Mouse (Mus musculus) MEL (cell line): ENCODE measurements around the gene Ascl2.

Source experiments
- CTCF ChIP-seq, 3 experiments: IDR thresholded peaks in 2 of 3; conservative IDR thresholded peaks in 1 of 3; 2 replicates each; pipeline ENCODE4 v1.5.1; 2011 to 2012; ENCODE audit warnings: low read length in 3 of 3, low read depth in 2 of 3, mild to moderate bottlenecking in 2 of 3, improper control_type of control experiment in 1 of 3, inconsistent platforms in 1 of 3, mixed read lengths in 1 of 3, moderate library complexity in 1 of 3; ENCODE audit not compliant: control insufficient read depth in 1 of 3, insufficient read depth in 1 of 3, poor library complexity in 1 of 3, severe bottlenecking in 1 of 3
- E2F4 ChIP-seq: IDR thresholded peaks from 2 replicates; pipeline ENCODE4 v1.6.1; 2011; ENCODE audit warnings: low read depth, low read length, improper control_type of control experiment, borderline replicate concordance
- ELF1 ChIP-seq: IDR thresholded peaks from 2 replicates; pipeline ENCODE4 v1.6.1; 2014; ENCODE audit warnings: low read depth, mild to moderate bottlenecking, inconsistent platforms, low read length, improper control_type of control experiment, moderate library complexity
- GABPA ChIP-seq: IDR thresholded peaks from 2 replicates; pipeline ENCODE4 v1.6.1; 2012; ENCODE audit warnings: low read depth, mild to moderate bottlenecking, inconsistent platforms, low read length, improper control_type of control experiment, moderate library complexity
- POLR2A ChIP-seq, 2 experiments: IDR thresholded peaks; 2 replicates each; pipeline ENCODE4 v1.6.1; 2011 to 2012; ENCODE audit warnings: low read length in 2 of 2, mild to moderate bottlenecking in 2 of 2, control low read depth in 1 of 2, improper control_type of control experiment in 1 of 2, low read depth in 1 of 2, moderate library complexity in 1 of 2; ENCODE audit not compliant: control insufficient read depth in 1 of 2, insufficient read depth in 1 of 2, poor library complexity in 1 of 2
- RAD21 ChIP-seq: IDR thresholded peaks from 2 replicates; pipeline ENCODE4 v1.6.1; 2011; ENCODE audit warnings: mild to moderate bottlenecking, low read depth, low read length, improper control_type of control experiment
- SMC3 ChIP-seq: IDR thresholded peaks from 2 replicates; pipeline ENCODE4 v1.6.1; 2011; ENCODE audit warnings: low read depth, low read length, improper control_type of control experiment
- USF1 ChIP-seq: IDR thresholded peaks from 2 replicates; pipeline ENCODE4 v1.6.1; 2014; ENCODE audit warnings: low read depth, mild to moderate bottlenecking, inconsistent platforms, low read length, improper control_type of control experiment, moderate library complexity

- TF ChIP-seq POLR2A (IDR thresholded peaks at IDR 0.05; ENCODE audit: control insufficient read depth in 1 of 2, insufficient read depth in 1 of 2, low read depth in 1 of 2, low read length in 2 of 2, poor library complexity in 1 of 2) (peak in 1 of 2 experiments; percentile 32; a peak in 1 of 4 replicates), RAD21 (no peak), USF1 (no peak), GABPA (no peak), E2F4 (no peak), ELF1 (no peak), CTCF (IDR thresholded peaks at IDR 0.05 in 2 of 3, conservative IDR thresholded peaks at IDR 0.05 in 1 of 3; ENCODE audit: control insufficient read depth in 1 of 3, insufficient read depth in 1 of 3, low read depth in 2 of 3, low read length in 3 of 3, poor library complexity in 1 of 3, severe bottlenecking in 1 of 3) (no peak), SMC3 (no peak)
Measured at GRCm38 (mm10) chr7:143011226-143011625, 42.2 kb upstream of the Ascl2 start.
